Mouse (Mus musculus) fibroblast of lung, adult 2 months (primary cell): ENCODE measurements around the gene Matn4.

Experiments used
- DNase-seq: peaks from one replicate; pipeline ENCODE4 v3.0.0-alpha.2; 2011; ENCODE audit warnings: low read depth

Matn4 gene

GRCm38 (mm10) chr2:164405060-164405459 lies at the start of gene Matn4:
Matn4 (minus strand) TSS chr2:164405160.
- no peak for DNase-seq

GRCm38 (mm10) chr2:164453887-164454500 lies 49.0 kb upstream of the Matn4 start:
- no peak for DNase-seq

- no peak for DNase-seq
Observed at GRCm38 (mm10) chr2:164453047-164453757, 48.2 kb upstream of the Matn4 start.

GRCm38 (mm10) chr2:164452000-164452676 lies 47.2 kb upstream of the Matn4 start:
- DNase-seq, result no peak

GRCm38 (mm10) chr2:164449341-164450042 lies 44.5 kb upstream of the Matn4 start:
- no peak for DNase-seq

GRCm38 (mm10) chr2:164448921-164449320 lies 44.0 kb upstream of the Matn4 start:
- DNase-seq, result no peak

GRCm38 (mm10) chr2:164448140-164448539 lies 43.2 kb upstream of the Matn4 start:
- DNase-seq, result no peak

GRCm38 (mm10) chr2:164446086-164446469 lies 41.1 kb upstream of the Matn4 start:
- no peak for DNase-seq

- DNase-seq, result no peak
Observed at GRCm38 (mm10) chr2:164445399-164446085, 40.6 kb upstream of the Matn4 start.

- no peak for DNase-seq
Observed at GRCm38 (mm10) chr2:164444701-164445100, 39.7 kb upstream of the Matn4 start.

- DNase-seq, result no peak
Observed at GRCm38 (mm10) chr2:164443460-164444000, 38.6 kb upstream of the Matn4 start, which contains the start of gene Sdc4. Sdc4 (minus strand) TSS chr2:164443887.

GRCm38 (mm10) chr2:164443051-164443437 lies 38.1 kb upstream of the Matn4 start:
- DNase-seq, result no peak

GRCm38 (mm10) chr2:164442315-164443050 lies 37.5 kb upstream of the Matn4 start:
- DNase-seq, result no peak

- DNase-seq, result no peak
Observed at GRCm38 (mm10) chr2:164441731-164442130, 36.8 kb upstream of the Matn4 start.

- DNase-seq, result no peak
Observed at GRCm38 (mm10) chr2:164441155-164441554, 36.2 kb upstream of the Matn4 start.

- DNase-seq, result no peak
Observed at GRCm38 (mm10) chr2:164440314-164440713, 35.4 kb upstream of the Matn4 start.

- DNase-seq, result peak; percentile 78
Observed at GRCm38 (mm10) chr2:164439001-164439421, 34.1 kb upstream of the Matn4 start.

- no peak for DNase-seq
Observed at GRCm38 (mm10) chr2:164438257-164438656, 33.3 kb upstream of the Matn4 start.

- DNase-seq, result no peak
Observed at GRCm38 (mm10) chr2:164437710-164438109, 32.8 kb upstream of the Matn4 start.

GRCm38 (mm10) chr2:164436961-164437360 lies 32.0 kb upstream of the Matn4 start:
- no peak for DNase-seq
